Mouse (Mus musculus): ENCODE data around the gene Rpl29. TPM values are rescaled to one million over a fixed set of nuclear protein-coding genes. Genes with fewer than 3 reads are reported as not detected.

Rpl29 gene
- polyA plus RNA-seq (2012; ENCODE audit: insufficient read depth, low replicate concordance), result 30.4 and 41.5 TPM in 2 replicates

DNA sequence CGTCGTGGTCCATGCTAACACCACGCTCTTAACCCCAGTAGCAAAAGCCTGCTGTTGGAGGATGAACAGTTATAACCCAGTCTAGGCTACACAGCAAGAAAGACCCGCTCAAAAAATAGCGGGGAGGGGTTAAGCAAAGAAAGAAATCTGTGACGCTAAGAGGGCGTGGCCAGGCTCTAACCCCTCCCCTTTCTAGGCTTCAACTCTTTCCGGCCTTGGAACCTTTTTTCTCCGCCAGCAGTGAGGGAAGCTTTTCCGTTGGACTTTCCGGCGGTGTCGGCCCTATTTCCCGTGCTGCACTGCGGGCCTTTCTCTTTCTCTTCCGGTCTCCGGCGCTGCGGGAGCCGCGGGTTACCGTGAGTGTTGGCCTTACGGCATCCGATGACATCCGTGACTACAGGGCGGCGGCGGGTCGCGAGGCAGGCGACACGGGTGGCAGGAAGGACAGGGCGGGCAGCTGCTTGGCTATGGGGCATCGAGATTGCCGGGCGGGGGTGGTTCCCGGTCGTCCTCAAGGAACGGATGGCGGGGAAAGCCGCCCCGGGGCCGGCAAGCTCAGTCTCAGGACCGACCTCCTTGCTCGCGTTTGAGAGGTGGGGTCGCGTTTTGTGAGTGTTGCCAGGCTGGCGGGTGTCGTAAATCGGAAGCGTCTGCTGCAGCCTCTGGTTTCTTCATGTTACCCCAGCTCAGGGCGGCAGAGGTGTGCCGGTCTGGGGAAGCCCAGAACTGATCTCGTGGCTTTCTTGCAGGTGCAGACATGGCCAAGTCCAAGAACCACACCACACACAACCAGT is at the start of gene Rpl29:
Gene Rpl29, plus strand, starts transcription at position 234 of the 794 bp plus-strand sequence.
- peaks cover 37% of the 10 kb centered on the region for H3K36me3 ChIP-seq (replicated peaks; ENCODE audit: low read length)
- no peaks in the 10 kb centered on the region for H3K27me3 ChIP-seq (replicated peaks)
- H3K4me3 ChIP-seq (replicated peaks), result peak within 1 kb of the TSS; percentile 98
- H3K4me1 ChIP-seq, result peaks cover 40% of the 10 kb centered on the region
- no peaks in the 10 kb centered on the region for H3K9me3 ChIP-seq
- no peak for TF ChIP-seq GATA1 (IDR thresholded peaks at IDR 0.05; ENCODE audit: borderline replicate concordance, low read length)
- TF ChIP-seq FLI1 (IDR thresholded peaks at IDR 0.05; ENCODE audit: low read length), result no peak

DNA sequence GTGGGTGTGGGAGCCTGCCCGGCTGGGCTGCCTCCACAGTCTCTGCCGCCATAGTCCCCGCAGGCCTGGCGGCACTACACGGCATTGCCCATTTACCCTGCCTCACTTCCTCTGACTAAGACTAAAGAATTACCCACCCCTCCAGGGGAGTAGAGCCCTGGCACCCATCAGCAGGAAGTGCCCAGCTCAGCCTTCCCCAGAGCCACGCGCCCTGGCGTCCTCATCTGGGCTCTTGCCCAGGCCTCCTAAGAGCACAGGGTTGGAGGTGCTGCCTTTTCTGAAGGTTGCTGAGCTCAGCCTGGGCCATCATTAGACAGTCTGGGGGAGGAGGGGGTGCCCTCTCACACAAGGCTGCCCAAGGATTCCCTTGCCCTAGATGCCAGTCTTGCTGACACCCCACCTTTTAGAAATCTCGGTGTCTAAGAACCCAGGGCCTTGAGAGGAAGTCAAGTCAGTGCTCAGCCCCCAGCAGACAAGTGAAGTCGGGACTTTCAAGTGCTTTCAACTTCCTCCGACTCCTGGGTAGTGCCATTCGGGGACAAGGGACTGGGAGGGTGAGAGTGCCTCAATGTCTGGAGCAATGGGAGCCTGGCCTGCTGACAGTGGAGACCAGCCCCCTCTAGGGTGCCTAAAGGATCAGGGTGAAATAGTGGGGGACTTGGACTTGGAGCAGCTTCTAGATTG is 42.9 kb upstream of the Rpl29 start:
- TF ChIP-seq GATA1 (IDR thresholded peaks at IDR 0.05; ENCODE audit: borderline replicate concordance, low read length), result no peak
- no peak for TF ChIP-seq FLI1 (IDR thresholded peaks at IDR 0.05; ENCODE audit: low read length)
- no peaks in the 10 kb centered on the region for H3K36me3 ChIP-seq (replicated peaks; ENCODE audit: low read length)
- H3K9me3 ChIP-seq, result peaks cover 21% of the 10 kb centered on the region
- peaks cover 32% of the 10 kb centered on the region for H3K4me1 ChIP-seq
- H3K4me3 ChIP-seq (replicated peaks), result no peak overlapping the region
- H3K27me3 ChIP-seq (replicated peaks), result peaks cover 75% of the 10 kb centered on the region

- Histone ChIP-seq H3K4me3 (replicated peaks) (no peak overlapping the region), H3K9me3 (peaks cover 15% of the 10 kb centered on the region), H3K4me1 (peaks cover 51% of the 10 kb centered on the region), H3K36me3 (replicated peaks; ENCODE audit: low read length) (no peaks in the 10 kb centered on the region), H3K27me3 (replicated peaks) (peaks cover 59% of the 10 kb centered on the region)
- TF ChIP-seq FLI1 (IDR thresholded peaks at IDR 0.05; ENCODE audit: low read length) (no peak), GATA1 (IDR thresholded peaks at IDR 0.05; ENCODE audit: borderline replicate concordance, low read length) (no peak)
Measured at GRCm38 (mm10) chr9:106392828-106393527, 36.3 kb upstream of the Rpl29 start.

DNA sequence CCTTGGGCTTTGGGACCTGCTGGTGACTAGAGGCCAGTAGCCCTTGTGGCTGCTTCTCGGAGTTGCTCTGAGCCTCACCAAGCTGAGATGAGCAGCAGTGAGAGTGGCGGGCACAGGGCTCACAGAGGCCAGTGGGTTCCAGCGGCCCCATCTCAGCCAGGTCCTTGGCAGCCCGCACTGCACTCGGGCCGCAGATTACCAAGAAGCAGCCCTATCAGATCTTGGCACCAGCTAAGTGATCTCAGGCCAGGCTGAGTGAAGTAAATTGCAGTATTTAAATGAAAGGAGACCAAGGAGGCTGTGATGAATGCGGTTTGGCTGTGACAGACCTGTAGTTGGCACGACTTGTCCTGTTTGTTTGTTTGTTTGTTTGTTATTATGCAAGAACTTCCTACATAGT is 35.7 kb upstream of the Rpl29 start:
- TF ChIP-seq GATA1 (IDR thresholded peaks at IDR 0.05; ENCODE audit: borderline replicate concordance, low read length), result no peak
- TF ChIP-seq FLI1 (IDR thresholded peaks at IDR 0.05; ENCODE audit: low read length), result no peak
- peaks cover 57% of the 10 kb centered on the region for H3K27me3 ChIP-seq (replicated peaks)
- H3K36me3 ChIP-seq (replicated peaks; ENCODE audit: low read length), result no peaks in the 10 kb centered on the region
- H3K4me1 ChIP-seq, result peaks cover 54% of the 10 kb centered on the region
- H3K4me3 ChIP-seq (replicated peaks), result no peak overlapping the region
- peaks cover 13% of the 10 kb centered on the region for H3K9me3 ChIP-seq

DNA sequence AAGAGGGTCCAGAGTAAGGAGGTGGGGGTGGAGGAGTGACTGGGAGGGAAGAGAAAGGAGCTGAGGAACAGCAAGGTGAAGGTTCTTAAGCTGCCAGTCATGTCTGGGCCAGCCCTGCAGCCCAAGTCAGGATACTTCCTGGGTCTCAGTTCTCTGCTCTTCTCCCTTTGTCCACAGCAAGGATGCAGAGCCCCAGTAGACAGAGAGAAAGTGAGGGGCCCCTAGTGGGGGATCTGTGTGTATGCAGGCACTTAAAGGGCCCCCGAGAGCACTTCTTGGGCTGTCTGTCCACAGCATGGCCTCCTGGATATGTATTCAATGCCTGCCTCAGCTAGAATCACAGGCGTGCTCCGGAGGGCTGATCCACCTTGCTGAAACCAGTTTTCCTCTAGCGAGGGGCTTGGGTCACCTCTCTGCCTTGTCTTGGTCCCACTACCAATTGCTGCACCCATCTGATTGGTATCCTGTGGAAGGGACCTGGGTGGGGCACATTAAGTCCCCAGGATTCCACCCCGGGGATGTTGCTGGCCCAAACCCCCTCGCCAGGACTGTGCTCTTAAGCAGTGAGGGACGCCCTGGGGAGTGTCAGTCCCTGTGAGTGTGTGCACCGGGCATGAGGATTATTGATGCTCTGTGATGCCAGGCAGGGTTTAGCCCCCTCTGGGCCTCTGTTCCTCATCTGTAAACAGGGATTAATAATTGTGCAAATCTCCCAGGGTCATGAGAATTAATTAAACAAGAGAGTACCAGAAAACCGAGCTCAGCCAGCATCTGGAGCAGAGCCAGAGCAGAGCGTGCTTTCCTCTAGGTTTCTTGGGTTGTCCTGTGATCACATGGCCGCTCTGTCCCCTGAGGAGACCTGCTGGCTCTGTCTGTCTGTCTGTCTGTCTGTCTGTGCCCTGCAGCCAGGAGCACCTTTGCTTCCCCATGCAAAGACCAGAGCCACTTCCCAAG is 34.3 kb upstream of the Rpl29 start:
- Histone ChIP-seq H3K4me3 (replicated peaks) (peak overlapping the region; percentile 10), H3K9me3 (no peaks in the 10 kb centered on the region), H3K4me1 (peaks cover 61% of the 10 kb centered on the region), H3K36me3 (replicated peaks; ENCODE audit: low read length) (no peaks in the 10 kb centered on the region), H3K27me3 (replicated peaks) (peaks cover 58% of the 10 kb centered on the region)
- TF ChIP-seq GATA1 (IDR thresholded peaks at IDR 0.05; ENCODE audit: borderline replicate concordance, low read length) (no peak), FLI1 (IDR thresholded peaks at IDR 0.05; ENCODE audit: low read length) (no peak)

- peaks cover 61% of the 10 kb centered on the region for H3K4me1 ChIP-seq
- H3K9me3 ChIP-seq, result no peaks in the 10 kb centered on the region
- no peak overlapping the region for H3K4me3 ChIP-seq (replicated peaks)
- TF ChIP-seq GATA1 (IDR thresholded peaks at IDR 0.05; ENCODE audit: borderline replicate concordance, low read length) (no peak), FLI1 (IDR thresholded peaks at IDR 0.05; ENCODE audit: low read length) (no peak)
- no peaks in the 10 kb centered on the region for H3K36me3 ChIP-seq (replicated peaks; ENCODE audit: low read length)
- peaks cover 71% of the 10 kb centered on the region for H3K27me3 ChIP-seq (replicated peaks)
Measured at GRCm38 (mm10) chr9:106397733-106398132, 31.5 kb upstream of the Rpl29 start.

- H3K36me3 ChIP-seq (replicated peaks; ENCODE audit: low read length), result no peaks in the 10 kb centered on the region
- peaks cover 71% of the 10 kb centered on the region for H3K27me3 ChIP-seq (replicated peaks)
- peaks cover 59% of the 10 kb centered on the region for H3K4me1 ChIP-seq
- H3K4me3 ChIP-seq (replicated peaks), result peak overlapping the region; percentile 50
- no peak for TF ChIP-seq GATA1 (IDR thresholded peaks at IDR 0.05; ENCODE audit: borderline replicate concordance, low read length)
- no peaks in the 10 kb centered on the region for H3K9me3 ChIP-seq
Measured at GRCm38 (mm10) chr9:106398667-106399311, 30.5 kb upstream of the Rpl29 start.

GRCm38 (mm10) chr9:106399808-106400207 is 29.4 kb upstream of the Rpl29 start:
- peaks cover 65% of the 10 kb centered on the region for H3K27me3 ChIP-seq (replicated peaks)
- TF ChIP-seq GATA1 (IDR thresholded peaks at IDR 0.05; ENCODE audit: borderline replicate concordance, low read length) (no peak), FLI1 (IDR thresholded peaks at IDR 0.05; ENCODE audit: low read length) (no peak)
- H3K4me1 ChIP-seq, result peaks cover 49% of the 10 kb centered on the region
- H3K9me3 ChIP-seq, result no peaks in the 10 kb centered on the region
- no peaks in the 10 kb centered on the region for H3K36me3 ChIP-seq (replicated peaks; ENCODE audit: low read length)
- H3K4me3 ChIP-seq (replicated peaks), result no peak overlapping the region

All from megakaryocyte, embryonic 14.5 days (primary cell).